Mouse (Mus musculus) thymus, postnatal 14 days (tissue): ENCODE measurements at regions not wholly inside any gene's neighbourhood (a gene's known extent, or its start where the extent isn't known, plus 50 kb on each side); places are given as distances from the start of the nearest gene placed in this dataset.

ENCODE experiments used
- DNase-seq: peaks from one replicate; pipeline ENCODE4 v3.0.0; 2021

DNA sequence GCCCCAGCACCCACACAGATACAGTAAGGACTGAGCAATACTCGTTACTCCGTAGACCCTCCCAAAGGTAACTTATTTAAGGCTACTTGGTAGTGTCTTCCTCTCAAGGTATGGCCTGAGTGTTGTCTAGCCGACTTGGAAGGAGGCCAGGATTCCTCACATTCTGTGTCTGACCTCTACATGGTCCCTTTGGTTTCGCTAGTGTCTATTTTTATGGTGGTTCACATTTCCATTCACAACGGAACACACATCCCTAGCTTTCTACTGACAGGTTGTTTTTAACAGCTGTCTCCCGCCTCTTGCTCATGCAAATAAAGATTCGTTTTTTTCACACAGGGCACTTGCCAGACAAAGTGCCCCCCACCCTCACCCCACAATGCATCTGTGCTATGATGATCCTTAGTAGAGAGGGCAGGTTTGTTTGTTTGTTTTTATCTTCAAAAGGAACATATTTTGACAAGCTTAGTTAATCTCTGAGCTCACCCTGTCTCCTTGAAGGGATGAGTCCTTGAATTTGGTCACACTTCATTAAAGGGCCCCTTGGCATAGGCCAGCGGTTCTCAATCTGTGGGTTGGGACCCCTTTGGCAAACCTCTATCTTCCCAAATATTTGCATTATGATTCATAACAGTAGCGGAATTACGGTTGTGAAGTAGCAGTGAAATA is 52.7 kb downstream of the Phlda1 start:
- peak; percentile 70 for DNase-seq

DNA sequence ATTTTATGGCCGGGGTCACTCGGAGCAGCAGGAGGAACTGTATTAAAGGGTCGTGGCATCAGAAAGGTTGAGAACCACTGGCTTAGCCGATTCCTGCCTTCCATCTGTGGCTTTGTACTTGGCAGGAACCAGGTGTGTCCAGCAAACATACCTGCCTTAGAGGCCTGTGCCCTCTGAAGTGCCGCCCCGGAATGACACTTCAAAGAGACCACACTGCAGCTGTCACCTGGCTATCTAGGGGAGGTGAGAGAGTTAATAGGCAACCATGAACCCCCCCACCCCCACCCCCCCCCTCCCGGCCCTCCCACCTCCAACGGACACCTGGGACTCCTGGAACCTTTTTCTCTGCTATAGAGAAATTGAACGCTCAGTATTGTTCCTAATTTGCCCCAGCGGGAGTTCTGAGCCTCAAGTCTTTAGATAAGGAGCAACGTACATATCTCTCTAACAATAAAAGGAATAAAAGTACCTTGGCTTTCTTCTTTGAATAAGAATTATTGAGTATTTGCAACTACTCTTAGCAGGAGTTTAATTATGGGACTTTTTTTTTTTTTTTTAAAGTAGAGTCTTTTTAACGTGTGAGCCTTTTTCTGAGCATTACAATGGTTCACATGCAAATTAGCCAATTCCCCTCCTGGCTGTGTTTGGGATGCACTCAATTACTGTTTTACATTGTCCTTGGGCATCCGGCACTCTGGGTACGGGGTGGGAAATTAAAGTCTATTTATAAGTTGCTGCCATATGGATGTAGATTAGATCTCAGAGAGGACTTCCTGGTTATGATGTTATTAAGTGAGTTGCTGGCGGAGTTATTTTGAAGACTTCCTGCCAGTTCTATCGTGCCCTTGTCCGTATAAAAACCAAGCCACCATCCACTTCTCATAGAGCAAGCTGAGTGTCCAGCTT is 53.5 kb downstream of the Phlda1 start:
- DNase-seq: peak; percentile 78

- peak; percentile 34 for DNase-seq
These were observed 56.5 kb downstream of the Phlda1 start for GRCm38 (mm10) chr10:111562628-111563027.

- DNase-seq: no peak
These were observed 60.8 kb downstream of the Phlda1 start for GRCm38 (mm10) chr10:111566873-111567381.

GRCm38 (mm10) chr10:111570501-111571258 is 64.6 kb downstream of the Phlda1 start:
- DNase-seq: no peak

DNA sequence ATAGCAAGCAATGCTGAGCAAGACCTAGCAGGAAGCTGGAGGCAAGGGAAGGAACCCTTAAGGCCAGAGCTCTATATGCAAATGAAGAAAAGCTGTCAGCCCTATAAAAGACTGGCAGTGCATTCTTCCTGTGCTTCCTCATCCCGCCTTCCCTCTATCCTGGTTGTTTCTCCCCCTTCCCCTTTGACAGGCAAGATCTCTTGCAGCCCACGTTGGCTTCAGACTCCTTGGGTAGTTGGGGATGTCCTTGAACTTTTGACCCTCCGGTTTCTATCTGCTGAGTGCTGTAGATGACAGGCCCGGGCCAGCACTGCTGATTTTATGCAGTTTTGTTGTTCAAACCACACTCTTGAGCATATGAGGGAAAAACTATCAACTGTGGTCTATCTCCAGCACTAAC is 68.1 kb downstream of the Phlda1 start:
- no peak for DNase-seq

DNA sequence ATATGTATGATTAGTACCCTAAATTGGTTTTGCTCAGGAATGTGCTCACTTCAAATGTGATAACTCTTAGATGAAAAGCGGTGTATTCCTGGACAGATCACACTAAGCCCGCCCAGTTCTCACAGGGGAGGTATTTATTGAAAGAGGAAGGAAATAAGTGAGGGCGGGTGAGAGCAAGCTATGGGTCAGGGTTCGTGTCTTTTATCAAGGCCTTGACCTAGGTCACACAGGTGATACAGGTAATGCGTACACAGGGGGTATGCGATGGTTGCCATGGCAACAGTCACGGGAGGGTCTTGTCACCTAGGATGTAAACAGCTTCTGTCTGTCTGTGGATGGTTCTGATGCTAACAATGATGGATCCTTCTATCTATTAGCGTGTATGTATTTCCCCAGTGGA is 68.7 kb downstream of the Phlda1 start:
- no peak for DNase-seq

DNA sequence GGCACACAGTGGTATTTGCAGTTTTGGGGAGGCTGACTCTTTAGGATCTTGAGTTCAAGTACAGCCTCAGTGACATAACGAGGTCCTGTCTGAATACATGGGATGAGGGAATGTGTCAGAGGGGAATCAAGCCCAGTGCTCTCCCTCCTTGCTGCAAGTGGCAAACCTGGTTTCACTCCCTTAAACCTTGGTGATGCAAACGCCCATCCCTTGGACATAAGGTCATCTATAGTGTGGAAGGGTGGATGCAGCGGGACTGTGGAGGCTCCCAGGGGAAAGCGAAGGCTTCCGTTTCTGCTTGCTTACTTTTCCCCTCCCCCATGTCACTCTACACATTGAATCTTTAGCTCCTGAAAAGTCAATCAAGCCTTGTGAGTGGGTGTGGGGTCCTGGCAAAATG is 69.2 kb downstream of the Phlda1 start:
- DNase-seq: no peak

- DNase-seq: no peak
These were observed 69.8 kb downstream of the Phlda1 start for GRCm38 (mm10) chr10:111575926-111576325.

DNA sequence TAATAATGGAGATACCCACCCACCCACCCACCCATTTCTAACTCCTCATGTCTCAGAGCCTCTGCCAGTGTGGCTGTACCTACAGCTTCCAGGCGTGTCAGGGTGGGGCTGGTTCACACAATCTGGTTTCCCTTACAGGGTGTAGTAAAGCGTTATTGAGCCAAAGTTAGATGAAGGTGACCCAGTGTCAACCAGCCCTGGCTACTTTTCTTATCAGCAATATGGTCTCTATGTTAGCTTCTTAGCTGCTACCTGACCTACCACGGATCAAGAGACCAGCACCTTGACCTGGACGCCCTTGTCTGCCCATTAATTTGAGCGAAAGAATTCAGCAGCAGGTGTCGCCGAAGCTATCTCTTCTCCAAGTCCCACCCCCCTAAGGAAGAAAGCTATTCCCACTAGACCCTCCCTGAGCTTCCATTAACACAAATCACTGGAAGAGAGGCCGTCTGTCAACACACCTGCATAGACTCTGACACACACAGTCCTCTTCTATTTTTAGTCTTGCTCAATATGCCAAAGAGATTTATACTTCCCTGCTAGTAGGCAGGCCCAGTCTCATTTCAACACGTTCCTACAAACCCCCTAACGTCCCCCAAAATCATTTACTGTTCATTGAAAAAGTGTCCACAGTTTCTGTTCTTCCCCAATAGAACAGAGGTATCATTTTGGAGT is 70.4 kb downstream of the Phlda1 start:
- no peak for DNase-seq

GRCm38 (mm10) chr10:111578536-111578935 is 72.5 kb downstream of the Phlda1 start:
- peak; percentile 51 for DNase-seq

DNA sequence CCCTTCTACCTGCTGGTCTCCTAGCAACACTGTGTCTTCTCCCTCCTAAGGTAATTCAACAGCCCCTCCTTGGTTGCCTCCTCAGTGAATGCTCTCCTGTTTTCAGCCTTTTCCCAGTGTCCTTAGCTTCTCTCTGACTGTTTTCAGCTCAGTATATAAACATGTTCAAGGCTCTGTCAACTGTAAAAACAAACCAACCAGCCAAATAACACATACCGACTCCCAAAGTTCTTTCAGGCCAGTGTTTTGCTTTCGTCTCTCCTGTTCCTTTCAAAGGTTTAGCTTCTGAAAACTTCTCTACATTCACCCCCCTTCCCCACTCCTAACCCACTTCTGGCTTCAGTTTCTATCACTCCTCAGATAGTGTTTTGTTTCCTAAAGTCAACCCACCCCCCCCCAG is 73.4 kb downstream of the Phlda1 start:
- DNase-seq: no peak

DNA sequence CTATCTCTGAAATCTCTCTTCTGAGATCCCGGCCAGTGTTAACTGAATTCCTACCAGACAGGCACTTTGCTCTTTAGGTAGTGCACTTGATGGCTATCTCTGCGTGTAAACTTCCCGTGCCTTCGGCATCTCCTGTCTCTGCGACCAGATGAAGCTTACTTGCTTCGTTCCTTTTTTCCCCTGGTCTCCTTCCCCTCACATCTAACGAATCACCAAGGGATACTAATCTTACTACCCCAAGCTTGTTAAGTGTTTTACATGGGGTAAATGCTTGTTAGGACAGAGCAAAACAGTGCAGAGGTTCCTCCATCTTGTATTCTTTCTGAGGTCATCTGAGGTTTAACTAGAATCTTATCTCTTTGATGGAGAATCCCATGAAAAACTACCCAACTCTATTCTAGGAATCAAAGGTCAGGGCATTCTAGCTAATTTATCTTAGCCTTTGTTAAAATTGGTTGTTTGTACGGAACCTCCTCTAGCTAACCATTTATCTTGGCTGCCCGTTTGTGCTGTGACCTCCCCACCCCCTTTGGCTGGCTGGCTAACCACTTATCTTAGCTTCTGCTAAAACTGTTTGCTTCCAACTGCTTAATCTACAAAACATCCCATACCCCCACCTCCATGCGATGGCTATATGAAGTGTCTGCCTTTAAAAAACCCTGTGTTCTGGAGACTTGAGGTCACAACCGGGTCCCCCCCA is 74.5 kb downstream of the Phlda1 start:
- no peak for DNase-seq

DNA sequence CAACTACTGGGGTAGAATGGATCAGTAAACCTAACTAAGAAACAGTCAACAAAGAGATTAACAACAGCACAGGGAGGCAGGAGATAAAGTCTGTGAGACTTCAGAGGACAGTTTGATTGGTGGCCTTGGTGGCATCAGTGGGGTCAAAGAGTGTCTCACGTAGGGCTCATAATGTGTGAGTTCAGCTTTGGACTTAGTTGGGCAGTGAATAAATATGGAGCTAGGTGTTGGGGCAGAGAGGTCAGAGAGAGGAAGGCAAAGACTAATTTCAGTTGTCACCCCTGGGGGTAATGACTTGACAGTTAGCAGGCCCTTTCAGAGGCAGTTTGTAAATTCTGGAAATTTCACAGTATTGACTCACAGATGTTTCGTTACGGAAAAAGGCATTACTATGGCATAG is 75.8 kb downstream of the Phlda1 start:
- no peak for DNase-seq

GRCm38 (mm10) chr10:111582321-111583123 is 76.4 kb downstream of the Phlda1 start:
- DNase-seq: no peak

- DNase-seq: no peak
These were observed 77.1 kb downstream of the Phlda1 start for GRCm38 (mm10) chr10:111583124-111583743.

- no peak for DNase-seq
These were observed 77.7 kb downstream of the Phlda1 start for GRCm38 (mm10) chr10:111583744-111584152.

- DNase-seq: peak; percentile 31
These were observed 82.0 kb downstream of the Phlda1 start for GRCm38 (mm10) chr10:111587891-111588611.

GRCm38 (mm10) chr10:111589186-111589585 is 83.1 kb downstream of the Phlda1 start:
- DNase-seq: no peak
